Mouse (Mus musculus) 3T3-L1 (cell line): ENCODE results near the gene Saa3.
"Not testable (repeated sequence)": the region's sequence is repeated elsewhere in the genome, so short reads cannot be mapped to it uniquely, and the experiment has no call there.

ENCODE experiments used
- DNase-seq: peaks from one replicate; pipeline ENCODE4 v3.0.0-alpha.2; 2015; ENCODE audit warnings: low read depth, low spot score

The Saa3 gene

GRCm38 (mm10) chr7:46712250-46712649 is 3.2 kb downstream of the Saa3 start:
- DNase-seq = no peak

GRCm38 (mm10) chr7:46710390-46710844 is 5.1 kb downstream of the Saa3 start, which contains the start of gene Saal1:
Gene Saal1 (minus strand): TSS chr7:46710680.
- DNase-seq = peak; percentile 85

GRCm38 (mm10) chr7:46700521-46701025 is 14.9 kb downstream of the Saa3 start:
- DNase-seq = no peak

DNA sequence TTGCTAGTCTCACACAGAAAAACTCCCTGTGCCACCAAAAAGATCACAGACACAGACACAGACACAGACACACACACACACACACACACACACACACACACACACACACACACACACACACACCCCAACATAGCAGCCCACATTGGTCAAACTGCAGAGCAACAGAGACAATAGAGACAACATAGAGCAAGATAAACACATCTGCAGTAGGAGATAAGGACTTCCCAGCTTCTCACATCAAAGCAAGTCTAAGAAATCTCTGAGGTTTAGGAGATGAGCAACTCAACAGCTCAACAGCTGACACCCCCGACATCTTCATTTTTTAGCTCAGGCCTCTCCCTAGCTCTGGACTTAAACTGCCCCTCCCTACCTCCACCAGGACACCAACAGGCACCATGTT is 18.7 kb downstream of the Saa3 start:
- no peak for DNase-seq

GRCm38 (mm10) chr7:46686827-46687226 is 28.7 kb downstream of the Saa3 start:
- DNase-seq = no peak

DNA sequence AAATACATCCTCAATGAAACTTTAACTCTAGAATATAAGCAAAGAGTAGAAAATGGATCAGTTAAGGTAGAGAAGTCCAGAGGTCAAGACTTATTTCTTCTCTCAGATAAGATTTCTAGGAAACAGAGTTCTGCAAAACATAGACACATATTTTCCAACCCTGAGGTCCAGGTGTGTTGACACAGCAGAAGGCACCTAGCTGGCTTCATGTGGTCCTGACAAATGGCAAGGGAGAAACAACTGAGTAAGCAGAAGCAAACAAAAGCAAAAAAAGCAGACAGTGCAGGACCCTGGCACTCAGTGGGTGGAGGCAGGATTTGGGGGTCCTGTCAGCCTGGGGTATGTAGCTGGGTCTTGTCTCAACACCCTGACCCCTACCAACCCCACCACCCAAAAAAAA is 34.8 kb downstream of the Saa3 start:
- no peak for DNase-seq

GRCm38 (mm10) chr7:46679044-46679443 is 36.5 kb downstream of the Saa3 start:
- not testable (repeated sequence) for DNase-seq

- no peak for DNase-seq
These were observed 37.1 kb downstream of the Saa3 start for GRCm38 (mm10) chr7:46678417-46678816.

- no peak for DNase-seq
These were observed 38.6 kb downstream of the Saa3 start for GRCm38 (mm10) chr7:46676808-46677360.

DNA sequence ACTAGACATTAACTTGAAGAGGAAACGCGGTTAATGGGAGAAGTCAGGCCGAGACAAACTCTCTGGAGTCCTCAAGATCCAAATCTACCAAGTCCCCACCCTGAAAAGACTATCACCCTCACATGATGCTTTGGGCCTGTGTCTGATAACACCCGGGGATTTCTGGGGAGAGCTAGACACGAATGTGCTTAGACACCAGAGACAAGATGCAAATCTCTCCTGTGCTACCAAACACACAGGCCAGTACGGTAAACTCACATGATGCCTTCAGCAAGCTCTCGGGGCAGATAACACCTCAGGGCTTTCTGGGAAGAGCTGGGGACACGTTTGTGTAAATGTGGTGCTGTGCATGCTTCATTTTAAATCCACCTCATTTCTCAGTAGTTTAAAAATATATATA is 39.6 kb downstream of the Saa3 start:
- no peak for DNase-seq

GRCm38 (mm10) chr7:46675061-46675460 is 40.4 kb downstream of the Saa3 start:
- no peak for DNase-seq

GRCm38 (mm10) chr7:46672160-46672672 is 43.3 kb downstream of the Saa3 start, which contains the start of gene Tph1:
Gene Tph1 (minus strand): TSS chr7:46672537.
- peak; percentile 6 for DNase-seq

DNA sequence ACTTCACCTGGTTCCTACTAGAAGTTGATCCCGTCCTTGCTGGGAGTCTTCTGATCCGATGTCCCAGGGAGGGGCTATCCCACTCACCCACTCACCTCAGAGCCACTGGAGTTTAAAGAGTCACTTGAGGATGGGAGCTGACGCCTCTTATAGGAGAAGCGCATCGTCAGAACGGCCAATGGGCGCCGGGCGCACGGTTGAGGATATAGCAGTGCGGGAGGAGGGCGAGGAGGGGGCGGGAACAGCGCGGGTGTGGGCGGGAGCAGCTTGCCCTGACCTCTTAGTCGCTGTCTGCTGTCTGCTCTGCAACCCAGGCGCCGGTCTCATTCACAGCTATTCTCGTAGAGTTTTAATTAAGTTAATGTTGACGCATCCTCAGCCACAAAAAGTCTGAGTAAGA is 48.2 kb downstream of the Saa3 start:
- no peak for DNase-seq

- peak; percentile 46 for DNase-seq
These were observed 50.3 kb downstream of the Saa3 start for GRCm38 (mm10) chr7:46665236-46665635.
